ENCODE assay signal across 9 mouse cellular contexts in the genomic region with DNA sequence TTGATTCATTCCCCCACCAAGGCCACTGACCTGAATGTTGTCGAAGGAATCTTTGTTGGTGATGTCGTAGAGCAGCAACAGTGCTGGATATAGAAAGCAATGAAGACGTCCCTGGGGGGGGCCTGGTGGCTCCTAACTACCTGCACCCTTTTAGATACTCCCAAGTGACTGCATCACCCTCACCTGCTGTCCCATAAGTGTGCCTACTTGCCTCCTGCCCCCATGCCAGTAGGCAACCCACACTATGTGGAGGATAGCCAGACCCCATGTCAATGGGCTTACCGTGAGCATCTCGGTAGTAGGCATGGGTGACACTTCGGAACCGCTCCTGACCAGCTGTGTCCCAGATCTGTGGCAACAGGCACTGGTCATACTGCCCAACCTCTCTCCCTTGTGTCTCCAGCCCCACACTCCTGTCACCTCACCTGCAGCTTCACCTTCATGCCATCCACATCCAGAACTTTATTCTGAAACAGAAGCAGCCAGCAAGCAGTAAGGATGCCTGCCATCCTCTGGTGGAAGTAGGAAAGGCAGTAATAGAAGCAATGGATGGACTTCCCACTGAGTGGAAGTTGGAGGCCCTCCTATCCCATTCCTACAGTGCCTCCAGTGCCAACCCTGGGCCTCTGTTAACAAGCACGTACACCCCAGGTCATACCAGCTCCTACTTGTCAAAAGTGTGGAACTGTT. TPM values are rescaled to one million over a fixed set of nuclear protein-coding genes. Genes with fewer than 3 reads are reported as not detected.
DNase-seq lines count a peak whose midpoint lies in the region; ATAC-seq and TF ChIP-seq lines count a peak whose summit lies in the region.
"Had no signal": no experiment of that assay in that cellular context is flagged by ENCODE, and none has a peak within 500 bp of the region (broad histone marks: within the 10 kb centered on the region; RNA-seq: fewer than 3 reads in every experiment).

No protein-coding gene starts in this region.

- no peaks in the 10 kb centered on the region for H3K27me3 ChIP-seq in liver, embryonic 11.5 days (replicated peaks; ENCODE audit: control insufficient read depth, insufficient read depth, low read length)
- H3K27me3 ChIP-seq in hindbrain, postnatal 0 days (ENCODE audit: insufficient read depth, low read length) = no peaks in the 10 kb centered on the region
- H3K27me3 ChIP-seq in neural tube, embryonic 12.5 days (replicated peaks) = no peaks in the 10 kb centered on the region

- peaks cover 29% of the 10 kb centered on the region for H3K4me1 ChIP-seq in liver, embryonic 11.5 days (replicated peaks; ENCODE audit: control insufficient read depth, insufficient read depth, low read length)
- H3K4me1 ChIP-seq in hindbrain, postnatal 0 days (ENCODE audit: insufficient read depth, low read length) = peaks cover 31% of the 10 kb centered on the region
- H3K4me1 ChIP-seq in neural tube, embryonic 12.5 days = peaks cover 52% of the 10 kb centered on the region

- H3K27ac ChIP-seq in liver, embryonic 11.5 days (ENCODE audit: low read depth, low read length) = peak overlapping the region; percentile 97
- peak overlapping the region; percentile 2; the same call in 1 of the 2 replicates for H3K27ac ChIP-seq in hindbrain, postnatal 0 days
- H3K27ac ChIP-seq in neural tube, embryonic 12.5 days = no peak overlapping the region

- TF ChIP-seq CTCF in hindbrain, postnatal 0 days (IDR thresholded peaks at IDR 0.05; ENCODE audit: low read depth) = peak; percentile 62

- 30% methylated on average over 8 of the region's 8 CpGs for whole genome bisulfite sequencing in liver, embryonic 11.5 days
- 33% methylated on average over 8 of the region's 8 CpGs for WGBS in hindbrain, postnatal 0 days
- 22% methylated on average over 8 of the region's 8 CpGs for WGBS in neural tube, embryonic 12.5 days

- H3K9ac ChIP-seq in liver, embryonic 11.5 days (ENCODE audit: low read depth, low read length) = peak overlapping the region; percentile 95
- peak overlapping the region; percentile 71; the same call in 1 of the 2 replicates for H3K9ac ChIP-seq in hindbrain, postnatal 0 days (replicated peaks; ENCODE audit: low read length)
- H3K9ac ChIP-seq in neural tube, embryonic 12.5 days = peak overlapping the region; percentile 58; the same call in 1 of the 2 replicates

- peaks cover 10% of the 10 kb centered on the region for H3K36me3 ChIP-seq in liver, embryonic 11.5 days (ENCODE audit: control insufficient read depth, insufficient read depth, low read length)
- H3K36me3 ChIP-seq in hindbrain, postnatal 0 days (ENCODE audit: insufficient read depth, low read length) = no peaks in the 10 kb centered on the region
- peaks cover 7% of the 10 kb centered on the region; the same call in 1 of the 2 replicates for H3K36me3 ChIP-seq in neural tube, embryonic 12.5 days

- H3K9me3 ChIP-seq in liver, embryonic 11.5 days (ENCODE audit: control insufficient read depth, low read length) = no peaks in the 10 kb centered on the region
- no peaks in the 10 kb centered on the region for H3K9me3 ChIP-seq in hindbrain, postnatal 0 days (ENCODE audit: low read length)
- H3K9me3 ChIP-seq in neural tube, embryonic 12.5 days = no peaks in the 10 kb centered on the region

- peak overlapping the region; percentile 91 for H3K4me3 ChIP-seq in liver, embryonic 11.5 days (ENCODE audit: low read depth, low read length)
- H3K4me3 ChIP-seq in hindbrain, postnatal 0 days (ENCODE audit: low read length) = no peak overlapping the region
- H3K4me3 ChIP-seq in neural tube, embryonic 12.5 days = 0 out of 2 replicates have a peak overlapping the region, but pooled peaks have one; percentile 9

- no peak for ATAC-seq in liver, embryonic 11.5 days (replicated peaks; ENCODE audit: low FRiP score)
- no peak for ATAC-seq in hindbrain, postnatal 0 days
- ATAC-seq in neural tube, embryonic 12.5 days (ENCODE audit: low FRiP score, low read depth) = no peak
- no peak for ATAC-seq in activated CD4-positive, CD25-positive, alpha-beta regulatory T cell, adult 4 months

- H3K4me2 ChIP-seq in liver, embryonic 11.5 days = peak overlapping the region; percentile 94
- peak overlapping the region; percentile 90 for H3K4me2 ChIP-seq in hindbrain, postnatal 0 days (ENCODE audit: low read depth, low read length)
- peak overlapping the region; percentile 90 for H3K4me2 ChIP-seq in neural tube, embryonic 12.5 days (replicated peaks)

- DNase-seq in liver, embryonic 11.5 days (ENCODE audit: low spot score) = no peak
- no peak for DNase-seq in liver
- DNase-seq in embryo, embryonic 10.5 days (ENCODE audit: low spot score) = peak; percentile 29
- DNase-seq in hindbrain, postnatal 0 days (ENCODE audit: low spot score) = no peak
- no peak for DNase-seq in adrenal gland, adult 8-10 months
- DNase-seq in frontal cortex, postnatal 14 days (ENCODE audit: low spot score in 2 of 2) = no peak
- DNase-seq: kidney, postnatal 10 days had no signal

RNA-seq across cellular contexts. Expression of gene Traf7, which starts 2.8 kb away (rescaled TPM):
- 81.0 and 90.7 TPM in 2 replicates for polyA plus RNA-seq in liver, embryonic 11.5 days (2014; fragmentation: Nextera tagmentation; extraction: Ambion mirVana)
- 159 and 165 TPM in 2 replicates for total RNA-seq in hindbrain, postnatal 0 days (2014; rRNA removed)
- polyA plus RNA-seq in hindbrain, postnatal 0 days (2015; fragmentation: Nextera tagmentation; extraction: Ambion mirVana) = 64.0 and 66.1 TPM in 2 replicates
- 83.4 and 84.0 TPM in 2 replicates for polyA plus RNA-seq in neural tube, embryonic 12.5 days (2016; fragmentation: Nextera tagmentation; extraction: Ambion mirVana)
- total RNA-seq in adrenal gland, adult 8-10 months (2022) = 100 to 1,000 TPM in 3 of 4 experiments, 10 to 100 TPM in 1; 92.1 to 189 (median 132) TPM
- polyA plus RNA-seq in activated CD4-positive, CD25-positive, alpha-beta regulatory T cell, adult 4 months (2017; shearing (Covaris generic)) = 10 to 100 TPM; 35.0 to 58.7 TPM

RNA-seq across cellular contexts. Expression of gene Rab26, which starts 3.5 kb away (rescaled TPM):
- polyA plus RNA-seq in liver, embryonic 11.5 days (2014; fragmentation: Nextera tagmentation; extraction: Ambion mirVana) = 2.0 and 2.4 TPM in 2 replicates
- 2.7 and 4.0 TPM in 2 replicates for total RNA-seq in hindbrain, postnatal 0 days (2014; rRNA removed)
- polyA plus RNA-seq in hindbrain, postnatal 0 days (2015; fragmentation: Nextera tagmentation; extraction: Ambion mirVana) = 10.6 and 14.7 TPM in 2 replicates
- 1.6 and 2.2 TPM in 2 replicates for polyA plus RNA-seq in neural tube, embryonic 12.5 days (2016; fragmentation: Nextera tagmentation; extraction: Ambion mirVana)
- 1 to 10 TPM in 3 of 4 experiments, under 1 TPM in 1; 0.81 to 3.5 (median 2.4) TPM for total RNA-seq in adrenal gland, adult 8-10 months (2022)
- 1 to 10 TPM; 2.8 to 3.3 TPM for polyA plus RNA-seq in activated CD4-positive, CD25-positive, alpha-beta regulatory T cell, adult 4 months (2017; shearing (Covaris generic))

RNA-seq across cellular contexts. Expression of gene Pkd1, which starts 19.1 kb away (rescaled TPM):
- polyA plus RNA-seq in liver, embryonic 11.5 days (2014; fragmentation: Nextera tagmentation; extraction: Ambion mirVana) = 8.7 and 12.2 TPM in 2 replicates
- total RNA-seq in hindbrain, postnatal 0 days (2014; rRNA removed) = 87.9 and 99.2 TPM in 2 replicates
- polyA plus RNA-seq in hindbrain, postnatal 0 days (2015; fragmentation: Nextera tagmentation; extraction: Ambion mirVana) = 14.9 and 16.0 TPM in 2 replicates
- 23.0 and 26.5 TPM in 2 replicates for polyA plus RNA-seq in neural tube, embryonic 12.5 days (2016; fragmentation: Nextera tagmentation; extraction: Ambion mirVana)
- 10 to 100 TPM; 58.5 to 88.8 (median 71.0) TPM for total RNA-seq in adrenal gland, adult 8-10 months (2022)
- 10 to 100 TPM; 11.5 to 15.4 TPM for polyA plus RNA-seq in activated CD4-positive, CD25-positive, alpha-beta regulatory T cell, adult 4 months (2017; shearing (Covaris generic))

RNA-seq across cellular contexts. Expression of gene Caskin1, which starts 42.1 kb away (rescaled TPM):
- polyA plus RNA-seq in liver, embryonic 11.5 days (2014; fragmentation: Nextera tagmentation; extraction: Ambion mirVana) = 0.47 and 0.56 TPM in 2 replicates
- 152 and 163 TPM in 2 replicates for total RNA-seq in hindbrain, postnatal 0 days (2014; rRNA removed)
- 42.1 and 43.7 TPM in 2 replicates for polyA plus RNA-seq in hindbrain, postnatal 0 days (2015; fragmentation: Nextera tagmentation; extraction: Ambion mirVana)
- 23.2 and 25.4 TPM in 2 replicates for polyA plus RNA-seq in neural tube, embryonic 12.5 days (2016; fragmentation: Nextera tagmentation; extraction: Ambion mirVana)
- 10 to 100 TPM; 49.1 to 61.2 (median 53.8) TPM for total RNA-seq in adrenal gland, adult 8-10 months (2022)
- under 1 TPM; 0.10 to 0.17 TPM for polyA plus RNA-seq in activated CD4-positive, CD25-positive, alpha-beta regulatory T cell, adult 4 months (2017; shearing (Covaris generic))

RNA-seq across cellular contexts. Expression of gene Mlst8, which starts 51.6 kb away (rescaled TPM):
- 22.3 TPM in 2 replicates for polyA plus RNA-seq in liver, embryonic 11.5 days (2014; fragmentation: Nextera tagmentation; extraction: Ambion mirVana)
- 45.9 and 55.3 TPM in 2 replicates for total RNA-seq in hindbrain, postnatal 0 days (2014; rRNA removed)
- polyA plus RNA-seq in hindbrain, postnatal 0 days (2015; fragmentation: Nextera tagmentation; extraction: Ambion mirVana) = 26.3 and 26.4 TPM in 2 replicates
- polyA plus RNA-seq in neural tube, embryonic 12.5 days (2016; fragmentation: Nextera tagmentation; extraction: Ambion mirVana) = 33.8 and 34.9 TPM in 2 replicates
- 10 to 100 TPM; 24.3 to 37.6 (median 32.2) TPM for total RNA-seq in adrenal gland, adult 8-10 months (2022)
- polyA plus RNA-seq in activated CD4-positive, CD25-positive, alpha-beta regulatory T cell, adult 4 months (2017; shearing (Covaris generic)) = 10 to 100 TPM; 12.6 to 15.3 TPM
